Mouse (Mus musculus): ENCODE results near the gene Acot7. TPM values are rescaled to one million over a fixed set of nuclear protein-coding genes. Genes with fewer than 3 reads are reported as not detected.

Acot7 gene
- polyA plus RNA-seq, 1 experiment from 2014 or later = 269 TPM

- Histone ChIP-seq H3K27ac (ENCODE audit: low read length) (no peak overlapping the region), H3K9ac (replicated peaks; ENCODE audit: low read depth, low read length) (no peak overlapping the region), H3K4me2 (ENCODE audit: low read length) (no peak overlapping the region), H3K36me3 (ENCODE audit: control insufficient read depth, insufficient read depth) (no peaks in the 10 kb centered on the region), H3K4me1 (replicated peaks; ENCODE audit: control insufficient read depth, insufficient read depth, low read length) (peaks cover 26% of the 10 kb centered on the region), H3K4me3 (replicated peaks; ENCODE audit: low read length) (no peak overlapping the region), H3K27me3 (replicated peaks; ENCODE audit: control insufficient read depth, insufficient read depth, low read length) (no peaks in the 10 kb centered on the region), H3K9me3 (ENCODE audit: control insufficient read depth, low read length) (no peaks in the 10 kb centered on the region)
- ATAC-seq = no peak
- WGBS = 76% methylated on average over 9 of the region's 9 CpGs
Observed at GRCm38 (mm10) chr4:152262187-152262586, 84.3 kb downstream of the Acot7 start.

- H3K27ac ChIP-seq (ENCODE audit: low read length) = no peak overlapping the region
- H3K4me1 ChIP-seq (replicated peaks; ENCODE audit: control insufficient read depth, insufficient read depth, low read length) = peaks cover 25% of the 10 kb centered on the region
- no peaks in the 10 kb centered on the region for H3K36me3 ChIP-seq (ENCODE audit: control insufficient read depth, insufficient read depth)
- no peak overlapping the region for H3K4me3 ChIP-seq (replicated peaks; ENCODE audit: low read length)
- H3K27me3 ChIP-seq (replicated peaks; ENCODE audit: control insufficient read depth, insufficient read depth, low read length) = no peaks in the 10 kb centered on the region
- no peak overlapping the region for H3K9ac ChIP-seq (replicated peaks; ENCODE audit: low read depth, low read length)
- no peak overlapping the region for H3K4me2 ChIP-seq (ENCODE audit: low read length)
- no peaks in the 10 kb centered on the region for H3K9me3 ChIP-seq (ENCODE audit: control insufficient read depth, low read length)
- WGBS = 69% methylated on average over 9 of the region's 9 CpGs
- ATAC-seq = no peak
Observed at GRCm38 (mm10) chr4:152263089-152263488, 85.2 kb downstream of the Acot7 start.

GRCm38 (mm10) chr4:152263512-152264176, 85.7 kb downstream of the Acot7 start:
- Histone ChIP-seq H3K4me2 (ENCODE audit: low read length) (no peak overlapping the region), H3K9me3 (ENCODE audit: control insufficient read depth, low read length) (no peaks in the 10 kb centered on the region), H3K4me3 (replicated peaks; ENCODE audit: low read length) (no peak overlapping the region), H3K27me3 (replicated peaks; ENCODE audit: control insufficient read depth, insufficient read depth, low read length) (no peaks in the 10 kb centered on the region), H3K36me3 (ENCODE audit: control insufficient read depth, insufficient read depth) (no peaks in the 10 kb centered on the region), H3K27ac (ENCODE audit: low read length) (no peak overlapping the region), H3K4me1 (replicated peaks; ENCODE audit: control insufficient read depth, insufficient read depth, low read length) (peaks cover 25% of the 10 kb centered on the region), H3K9ac (replicated peaks; ENCODE audit: low read depth, low read length) (no peak overlapping the region)
- 34% methylated on average over 10 of the region's 10 CpGs for WGBS
- ATAC-seq = no peak

GRCm38 (mm10) chr4:152264177-152264530, 86.2 kb downstream of the Acot7 start:
- H3K27me3 ChIP-seq (replicated peaks; ENCODE audit: control insufficient read depth, insufficient read depth, low read length) = no peaks in the 10 kb centered on the region
- 51% methylated on average over 4 of the region's 4 CpGs for WGBS

DNA sequence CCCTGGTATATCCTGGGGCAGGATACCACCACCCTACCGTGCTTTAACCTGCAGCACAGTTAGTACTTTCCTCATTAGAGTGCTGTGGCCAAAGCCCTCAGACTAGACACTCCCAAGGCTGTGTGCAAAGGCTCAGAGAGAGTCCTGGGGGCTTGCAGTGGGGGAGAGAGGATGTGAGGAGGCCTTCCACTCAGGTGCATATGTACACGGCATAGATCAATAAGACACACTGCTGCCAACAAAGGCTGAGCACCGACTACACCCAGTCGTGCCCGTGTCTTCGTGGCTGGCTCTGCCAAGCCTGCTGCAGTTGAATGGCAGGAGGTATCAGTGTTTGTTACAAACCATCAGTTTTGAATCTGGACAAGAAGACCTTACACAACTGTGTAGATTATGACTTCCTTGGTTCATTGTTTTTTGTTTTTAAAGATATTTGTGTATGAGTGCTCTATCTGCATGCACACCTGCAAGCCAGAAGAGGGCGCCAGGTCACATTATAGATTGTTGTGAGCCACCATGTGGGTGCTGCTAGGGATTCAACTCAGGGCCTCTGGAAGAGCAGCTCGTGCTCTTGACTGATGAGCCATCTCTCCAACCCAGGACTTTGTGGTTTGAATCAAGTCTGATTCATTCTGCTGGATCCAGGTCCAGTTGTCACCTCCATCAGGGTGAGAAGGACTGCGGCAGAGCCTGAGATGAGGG, 87.1 kb downstream of the Acot7 start:
- no peak overlapping the region for H3K4me2 ChIP-seq (ENCODE audit: low read length)
- H3K27me3 ChIP-seq (replicated peaks; ENCODE audit: control insufficient read depth, insufficient read depth, low read length) = no peaks in the 10 kb centered on the region
- peaks cover 25% of the 10 kb centered on the region for H3K4me1 ChIP-seq (replicated peaks; ENCODE audit: control insufficient read depth, insufficient read depth, low read length)
- 87% methylated on average over 9 of the region's 9 CpGs for WGBS
- no peaks in the 10 kb centered on the region for H3K9me3 ChIP-seq (ENCODE audit: control insufficient read depth, low read length)
- no peak overlapping the region for H3K27ac ChIP-seq (ENCODE audit: low read length)
- no peak overlapping the region for H3K4me3 ChIP-seq (replicated peaks; ENCODE audit: low read length)
- H3K36me3 ChIP-seq (ENCODE audit: control insufficient read depth, insufficient read depth) = no peaks in the 10 kb centered on the region
- no peak overlapping the region for H3K9ac ChIP-seq (replicated peaks; ENCODE audit: low read depth, low read length)
- ATAC-seq = no peak

More at GRCm38 (mm10) chr4:152264177-152264530, 86.2 kb downstream of the Acot7 start:
- no peak overlapping the region for H3K9ac ChIP-seq (replicated peaks; ENCODE audit: low read depth, low read length)
- H3K4me1 ChIP-seq (replicated peaks; ENCODE audit: control insufficient read depth, insufficient read depth, low read length) = peaks cover 25% of the 10 kb centered on the region
- no peak overlapping the region for H3K4me2 ChIP-seq (ENCODE audit: low read length)
- ATAC-seq = no peak
- no peaks in the 10 kb centered on the region for H3K9me3 ChIP-seq (ENCODE audit: control insufficient read depth, low read length)
- no peak overlapping the region for H3K4me3 ChIP-seq (replicated peaks; ENCODE audit: low read length)
- H3K27ac ChIP-seq (ENCODE audit: low read length) = no peak overlapping the region
- H3K36me3 ChIP-seq (ENCODE audit: control insufficient read depth, insufficient read depth) = no peaks in the 10 kb centered on the region

DNA sequence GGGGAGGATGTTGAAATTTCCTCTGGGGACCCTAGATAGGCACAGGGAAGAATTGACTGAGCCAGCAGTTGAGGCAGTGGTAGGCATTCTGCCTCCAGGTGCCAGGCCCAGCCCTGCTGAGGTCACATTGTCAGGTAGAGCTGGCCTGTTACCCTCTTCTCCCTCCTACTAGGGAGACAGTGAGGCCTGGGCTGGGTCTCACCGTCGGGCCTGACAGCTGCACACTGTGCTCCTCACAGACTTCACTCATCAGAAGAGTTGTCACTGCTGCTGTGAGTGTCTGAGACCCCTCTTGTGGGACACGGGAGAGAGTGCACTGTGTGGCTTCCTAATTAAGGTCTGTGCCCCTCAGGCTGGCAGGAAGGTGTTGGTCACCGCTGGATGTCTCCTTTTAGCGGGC, 87.9 kb downstream of the Acot7 start:
- no peak overlapping the region for H3K4me2 ChIP-seq (ENCODE audit: low read length)
- H3K27me3 ChIP-seq (replicated peaks; ENCODE audit: control insufficient read depth, insufficient read depth, low read length) = no peaks in the 10 kb centered on the region
- no peaks in the 10 kb centered on the region for H3K9me3 ChIP-seq (ENCODE audit: control insufficient read depth, low read length)
- no peak overlapping the region for H3K4me3 ChIP-seq (replicated peaks; ENCODE audit: low read length)
- peaks cover 25% of the 10 kb centered on the region for H3K4me1 ChIP-seq (replicated peaks; ENCODE audit: control insufficient read depth, insufficient read depth, low read length)
- 48% methylated on average over 5 of the region's 5 CpGs for WGBS
- H3K9ac ChIP-seq (replicated peaks; ENCODE audit: low read depth, low read length) = no peak overlapping the region
- ATAC-seq = no peak
- H3K27ac ChIP-seq (ENCODE audit: low read length) = 0 out of 2 replicates have a peak overlapping the region, but pooled peaks have one; percentile 21
- no peaks in the 10 kb centered on the region for H3K36me3 ChIP-seq (ENCODE audit: control insufficient read depth, insufficient read depth)

GRCm38 (mm10) chr4:152266236-152266895, 88.4 kb downstream of the Acot7 start:
- WGBS = 50% methylated on average over 10 of the region's 10 CpGs
- H3K4me2 ChIP-seq (ENCODE audit: low read length) = no peak overlapping the region
- H3K27ac ChIP-seq (ENCODE audit: low read length) = 0 out of 2 replicates have a peak overlapping the region, but pooled peaks have one; percentile 21
- no peak overlapping the region for H3K4me3 ChIP-seq (replicated peaks; ENCODE audit: low read length)
- H3K27me3 ChIP-seq (replicated peaks; ENCODE audit: control insufficient read depth, insufficient read depth, low read length) = no peaks in the 10 kb centered on the region
- no peaks in the 10 kb centered on the region for H3K9me3 ChIP-seq (ENCODE audit: control insufficient read depth, low read length)
- no peak for ATAC-seq
- peaks cover 25% of the 10 kb centered on the region for H3K4me1 ChIP-seq (replicated peaks; ENCODE audit: control insufficient read depth, insufficient read depth, low read length)
- H3K36me3 ChIP-seq (ENCODE audit: control insufficient read depth, insufficient read depth) = no peaks in the 10 kb centered on the region
- no peak overlapping the region for H3K9ac ChIP-seq (replicated peaks; ENCODE audit: low read depth, low read length)

- Histone ChIP-seq H3K4me2 (ENCODE audit: low read length) (no peak overlapping the region), H3K4me3 (replicated peaks; ENCODE audit: low read length) (no peak overlapping the region)
- peak; percentile 71 for ATAC-seq
Observed at GRCm38 (mm10) chr4:152267748-152268369, 89.9 kb downstream of the Acot7 start.

GRCm38 (mm10) chr4:152269967-152270366, 92.0 kb downstream of the Acot7 start:
- no peak overlapping the region for H3K4me3 ChIP-seq (replicated peaks; ENCODE audit: low read length)
- H3K9me3 ChIP-seq (ENCODE audit: control insufficient read depth, low read length) = no peaks in the 10 kb centered on the region
- no peak for ATAC-seq
- peaks cover 30% of the 10 kb centered on the region for H3K4me1 ChIP-seq (replicated peaks; ENCODE audit: control insufficient read depth, insufficient read depth, low read length)
- no peak overlapping the region for H3K9ac ChIP-seq (replicated peaks; ENCODE audit: low read depth, low read length)
- 85% methylated on average over 13 of the region's 13 CpGs for WGBS
- H3K27ac ChIP-seq (ENCODE audit: low read length) = no peak overlapping the region
- no peaks in the 10 kb centered on the region for H3K36me3 ChIP-seq (ENCODE audit: control insufficient read depth, insufficient read depth)
- no peak overlapping the region for H3K4me2 ChIP-seq (ENCODE audit: low read length)
- peaks cover 4% of the 10 kb centered on the region for H3K27me3 ChIP-seq (replicated peaks; ENCODE audit: control insufficient read depth, insufficient read depth, low read length)

More at GRCm38 (mm10) chr4:152267748-152268369, 89.9 kb downstream of the Acot7 start:
- no peak overlapping the region for H3K27ac ChIP-seq (ENCODE audit: low read length)
- no peaks in the 10 kb centered on the region for H3K9me3 ChIP-seq (ENCODE audit: control insufficient read depth, low read length)
- 70% methylated on average over 13 of the region's 13 CpGs for WGBS
- H3K27me3 ChIP-seq (replicated peaks; ENCODE audit: control insufficient read depth, insufficient read depth, low read length) = peaks cover 1% of the 10 kb centered on the region; the same call in 1 of the 2 replicates
- no peak overlapping the region for H3K9ac ChIP-seq (replicated peaks; ENCODE audit: low read depth, low read length)
- peaks cover 25% of the 10 kb centered on the region for H3K4me1 ChIP-seq (replicated peaks; ENCODE audit: control insufficient read depth, insufficient read depth, low read length)
- no peaks in the 10 kb centered on the region for H3K36me3 ChIP-seq (ENCODE audit: control insufficient read depth, insufficient read depth)

Measured in forebrain, embryonic 16.5 days (tissue).